Mouse (Mus musculus): ENCODE data around the gene Dmbx1. TPM values are rescaled to one million over a fixed set of nuclear protein-coding genes. Genes with fewer than 3 reads are reported as not detected.

The Dmbx1 gene
- not detected in 4 replicates for total RNA-seq (2023)

DNA sequence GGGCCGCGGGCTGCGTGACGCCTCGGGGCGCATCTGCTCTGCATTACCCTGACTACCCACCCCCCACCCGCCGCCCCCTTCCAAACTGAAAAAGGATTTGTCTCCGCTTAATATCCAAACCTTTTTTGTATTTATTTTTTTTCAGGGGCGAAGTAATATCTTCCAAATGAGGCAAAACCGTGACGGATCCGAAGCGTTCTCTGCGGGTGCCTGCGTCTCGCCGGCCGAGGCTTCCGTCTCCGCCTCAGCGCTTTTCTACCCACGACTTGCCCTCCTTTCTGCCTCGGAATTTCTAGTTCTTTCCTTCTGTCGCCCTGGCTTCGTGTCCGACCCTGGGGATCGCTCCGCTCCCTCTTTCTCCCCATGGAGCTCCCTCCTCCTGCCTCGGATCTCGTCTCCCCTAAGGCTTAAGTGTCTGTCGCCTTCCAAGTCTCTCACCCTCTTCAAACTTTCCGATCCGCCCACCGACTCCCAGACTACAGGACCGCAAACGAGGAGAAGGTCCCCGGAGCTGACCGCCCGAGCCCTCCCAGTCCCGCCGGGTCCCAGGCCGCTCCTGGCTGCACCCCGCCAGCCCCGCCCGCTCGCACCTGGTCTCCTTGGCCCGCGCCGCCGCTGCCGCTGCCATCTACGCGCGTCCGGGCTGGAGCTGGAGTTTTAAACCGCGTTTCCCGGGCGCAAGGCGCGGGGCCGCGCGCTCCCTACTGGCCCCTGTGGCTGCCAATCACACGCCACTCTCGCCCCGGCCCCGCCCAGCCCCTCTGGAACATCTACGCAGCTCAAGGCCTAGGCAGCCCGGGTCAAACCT, at the start of gene Dmbx1:
Gene Dmbx1, minus strand, starts transcription at position 632 of the 808 bp plus-strand sequence.

DNA sequence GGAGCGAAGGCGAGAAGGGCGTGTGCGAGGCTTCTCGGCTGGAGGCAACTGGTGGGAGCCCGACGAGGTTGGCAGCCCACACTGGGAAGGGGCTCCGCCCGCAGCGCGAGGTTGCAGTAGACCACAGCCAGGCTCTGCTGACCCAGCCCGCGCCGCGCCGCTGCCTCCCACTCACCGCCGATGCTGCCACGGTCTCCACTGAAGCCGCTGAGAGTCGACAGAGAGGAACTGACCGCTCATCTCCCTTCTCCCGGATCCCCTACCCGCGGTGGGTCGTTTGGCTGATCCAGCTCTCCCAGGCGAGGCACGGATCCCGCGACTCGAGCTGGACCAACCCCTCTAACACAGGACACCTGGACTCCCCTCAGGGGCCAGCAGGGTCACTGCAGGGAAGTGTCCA, 49.2 kb downstream of the Dmbx1 start, which contains the start of gene 6430628N08Rik:
Gene 6430628N08Rik, plus strand, starts transcription at position 113 of the 400 bp plus-strand sequence.

DNA sequence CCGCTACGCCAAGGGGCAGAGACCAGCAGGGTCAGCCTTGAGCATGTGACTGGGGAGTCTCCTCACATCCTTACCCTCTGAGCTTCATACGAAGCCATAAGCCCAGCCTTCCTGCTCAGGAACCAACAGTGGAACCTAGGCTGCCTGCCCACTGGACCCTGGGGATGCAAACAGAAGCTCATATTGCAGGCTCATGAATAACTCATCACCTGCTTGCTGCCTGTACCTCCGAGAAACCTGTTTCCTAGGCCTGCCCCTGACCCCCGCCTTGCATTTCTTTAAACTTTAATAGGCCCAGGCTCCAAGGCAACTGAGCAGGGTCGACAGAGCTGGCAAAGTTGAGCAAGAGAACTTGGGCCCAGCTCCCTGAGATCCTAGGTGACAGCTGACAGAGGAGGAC, 55.7 kb downstream of the Dmbx1 start, which contains the start of gene Kncn:
Gene Kncn, plus strand, starts transcription at position 379 of the 400 bp plus-strand sequence.

Other genes with a start within 250 kb of the Dmbx1 start
- gene Efcab14, start 202.2 kb downstream of the Dmbx1 start, total RNA-seq (2023), result 40.0 to 46.2 TPM (median 43.4 TPM) in 4 replicates
- 0.97 to 1.3 TPM in 2 of 4 replicates, not detected in the others for gene Tex38, start 158.9 kb downstream of the Dmbx1 start, total RNA-seq (2023)
- 14.9 to 19.8 TPM (median 17.5 TPM) in 4 replicates for gene Atpaf1, start 155.1 kb downstream of the Dmbx1 start, total RNA-seq (2023)
- 13.3 to 22.7 TPM (median 15.3 TPM) in 4 replicates for gene Mob3c, start 111.8 kb downstream of the Dmbx1 start, total RNA-seq (2023)
- 57.5 to 69.7 TPM (median 64.2 TPM) in 4 replicates for gene Mknk1, start 100.7 kb downstream of the Dmbx1 start, total RNA-seq (2023)
- 0.45 TPM in 1 of 4 replicates, not detected in the others for gene Kncn, start 55.5 kb downstream of the Dmbx1 start, total RNA-seq (2023)
- gene 6430628N08Rik, start 49.3 kb downstream of the Dmbx1 start, total RNA-seq (2023), result not detected in 4 replicates
- 43.7 to 46.5 TPM (median 45.4 TPM) in 4 replicates for gene Faah, start 78.0 kb upstream of the Dmbx1 start, total RNA-seq (2023)
- gene Nsun4, start 114.0 kb upstream of the Dmbx1 start, total RNA-seq (2023), result 37.6 to 47.7 TPM (median 40.7 TPM) in 4 replicates
- 276 to 285 TPM (median 277 TPM) in 4 replicates for gene Uqcrh, start 135.1 kb upstream of the Dmbx1 start, total RNA-seq (2023)
- 26.9 to 36.4 TPM (median 28.2 TPM) in 4 replicates for gene Lrrc41, start 135.3 kb upstream of the Dmbx1 start, total RNA-seq (2023)
- 1.3 to 2.1 TPM (median 1.4 TPM) in 4 replicates for gene Rad54l, start 183.8 kb upstream of the Dmbx1 start, total RNA-seq (2023)
- gene Pomgnt1, start 183.9 kb upstream of the Dmbx1 start, total RNA-seq (2023), result 37.1 to 52.2 TPM (median 44.0 TPM) in 4 replicates
- gene Lurap1, start 211.4 kb upstream of the Dmbx1 start, total RNA-seq (2023), result 3.7 to 4.9 TPM (median 4.2 TPM) in 4 replicates
- not detected in 4 replicates for gene Tspan1, start 227.7 kb upstream of the Dmbx1 start, total RNA-seq (2023)
- not detected in 4 replicates for gene 1700042G07Rik, start 233.4 kb upstream of the Dmbx1 start, total RNA-seq (2023)
- 0.37 to 0.98 TPM in 2 of 4 replicates, not detected in the others for gene Gm49337, start 233.5 kb upstream of the Dmbx1 start, total RNA-seq (2023)